Mouse (Mus musculus): ENCODE data around the gene Acot8.

Gene Acot8

DNA sequence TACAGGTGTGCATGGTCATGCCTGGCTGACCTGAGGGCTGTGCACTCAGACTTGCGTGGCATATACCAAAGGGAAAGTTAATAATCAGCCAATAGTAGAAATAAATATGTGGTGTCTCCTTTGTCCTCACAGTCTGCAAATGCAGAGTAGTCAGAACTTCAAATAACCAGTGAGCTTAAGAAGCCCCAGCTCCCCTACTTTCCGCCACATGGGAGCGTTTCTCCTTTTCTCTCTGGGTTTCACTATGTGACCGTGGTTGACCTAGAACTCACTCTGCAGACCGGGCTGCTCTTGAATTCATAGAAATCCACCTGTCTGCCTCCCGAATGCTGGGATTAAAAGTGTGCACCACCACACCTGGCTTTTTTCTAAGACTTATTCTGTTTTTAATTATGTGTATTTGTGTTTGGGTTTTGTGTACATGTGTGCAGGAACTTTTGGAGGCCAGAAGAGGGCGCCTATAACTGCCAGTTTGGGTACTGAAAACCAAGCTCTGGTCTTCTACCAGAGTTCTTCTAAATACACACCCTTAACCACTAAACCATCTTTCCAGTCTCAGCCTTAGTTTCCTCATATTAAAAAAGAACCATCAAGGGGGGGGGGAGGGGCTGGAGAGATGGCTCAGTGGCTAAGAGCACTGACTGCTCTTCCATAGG, 20.6 kb downstream of the Acot8 start:
- DNase-seq (ENCODE audit: low read depth, low spot score), result no peak

DNA sequence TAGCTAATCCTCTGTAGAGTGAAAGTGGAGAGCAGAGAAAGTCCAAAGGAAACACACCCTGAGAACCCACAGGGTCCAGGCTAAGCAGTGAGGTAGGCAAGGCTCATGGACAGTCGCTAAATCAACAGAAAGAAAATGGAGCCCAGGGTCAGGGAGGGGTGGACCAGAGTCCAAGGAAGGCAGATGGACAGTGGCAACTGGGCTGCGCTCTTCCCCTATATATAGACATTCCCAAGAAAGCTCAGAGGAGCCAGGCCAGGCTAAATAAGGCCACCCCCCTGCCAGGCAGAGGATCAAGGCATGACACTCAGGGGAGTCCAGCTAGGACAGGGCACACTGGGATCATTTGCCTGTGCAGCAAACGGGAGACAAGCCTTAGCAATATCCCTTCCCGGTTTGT, 22.8 kb downstream of the Acot8 start:
- no peak for DNase-seq (ENCODE audit: low read depth, low spot score)

DNA sequence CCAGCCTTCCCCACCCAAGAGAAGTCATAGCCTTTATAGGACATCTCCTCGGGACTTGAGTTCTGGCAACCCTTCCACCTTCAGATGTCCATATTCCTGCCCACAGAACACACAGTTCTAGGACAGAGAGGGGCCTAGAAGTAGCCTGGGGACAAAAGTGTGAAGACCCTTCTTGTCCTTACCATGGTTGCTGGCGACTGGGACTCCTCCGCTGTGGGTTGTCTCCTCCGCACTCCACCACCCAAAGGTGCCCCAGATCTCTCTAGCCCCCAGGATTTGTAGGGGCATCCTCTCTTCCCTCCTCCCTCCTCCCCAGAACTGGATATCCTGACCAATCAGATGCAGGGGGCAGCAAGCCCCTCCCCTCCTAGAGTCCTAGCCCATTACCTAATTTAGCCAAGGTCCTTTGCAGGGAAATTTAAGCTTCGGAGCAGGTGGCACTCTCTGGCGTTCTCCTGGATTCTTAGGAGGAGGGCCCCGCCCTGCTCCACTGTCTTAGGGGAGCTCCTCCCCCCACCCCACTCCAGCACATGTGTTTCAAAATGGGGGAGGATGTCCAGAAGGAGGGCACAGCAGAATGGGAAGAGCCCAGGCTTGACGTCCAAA, 25.1 kb downstream of the Acot8 start, which contains the start of gene Tnnc2:
Gene Tnnc2, minus strand, starts transcription at position 487 of the 606 bp plus-strand sequence.
- no peak for DNase-seq (ENCODE audit: low read depth, low spot score)

DNA sequence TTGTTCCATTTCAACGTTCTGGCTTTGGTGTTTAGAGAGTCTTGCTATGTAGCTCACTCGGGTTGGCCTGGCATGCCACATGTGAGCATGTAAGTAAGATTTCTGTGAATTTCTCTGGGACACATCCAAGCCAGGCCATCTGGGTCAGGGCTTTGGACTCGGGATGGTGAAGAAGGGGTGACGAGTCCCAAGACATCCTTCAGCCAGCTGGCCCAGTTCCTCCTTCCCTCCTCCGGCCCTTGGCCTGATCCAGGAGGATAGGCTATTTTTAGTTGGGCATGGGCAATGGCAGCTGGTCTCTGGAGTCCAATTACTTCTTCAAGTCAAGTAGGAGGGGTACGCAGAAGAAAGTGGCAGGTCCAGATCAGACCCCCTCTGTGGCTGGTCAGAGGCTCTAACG, 25.9 kb downstream of the Acot8 start:
- DNase-seq (ENCODE audit: low read depth, low spot score), result no peak

DNA sequence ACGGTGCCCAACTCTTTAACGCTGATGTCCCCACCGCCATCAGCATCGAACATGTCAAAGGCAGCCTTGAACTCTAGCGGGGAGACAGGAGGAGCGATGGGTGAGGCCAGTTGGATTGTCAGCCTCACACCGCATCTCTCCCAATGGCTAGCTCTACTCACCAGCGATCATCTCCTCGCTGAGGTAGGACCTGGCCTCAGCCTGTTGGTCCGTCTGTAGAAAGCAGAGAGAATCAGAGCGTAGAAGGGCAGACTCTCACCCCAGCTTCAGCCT, 26.7 kb downstream of the Acot8 start:
- DNase-seq (ENCODE audit: low read depth, low spot score), result no peak

DNA sequence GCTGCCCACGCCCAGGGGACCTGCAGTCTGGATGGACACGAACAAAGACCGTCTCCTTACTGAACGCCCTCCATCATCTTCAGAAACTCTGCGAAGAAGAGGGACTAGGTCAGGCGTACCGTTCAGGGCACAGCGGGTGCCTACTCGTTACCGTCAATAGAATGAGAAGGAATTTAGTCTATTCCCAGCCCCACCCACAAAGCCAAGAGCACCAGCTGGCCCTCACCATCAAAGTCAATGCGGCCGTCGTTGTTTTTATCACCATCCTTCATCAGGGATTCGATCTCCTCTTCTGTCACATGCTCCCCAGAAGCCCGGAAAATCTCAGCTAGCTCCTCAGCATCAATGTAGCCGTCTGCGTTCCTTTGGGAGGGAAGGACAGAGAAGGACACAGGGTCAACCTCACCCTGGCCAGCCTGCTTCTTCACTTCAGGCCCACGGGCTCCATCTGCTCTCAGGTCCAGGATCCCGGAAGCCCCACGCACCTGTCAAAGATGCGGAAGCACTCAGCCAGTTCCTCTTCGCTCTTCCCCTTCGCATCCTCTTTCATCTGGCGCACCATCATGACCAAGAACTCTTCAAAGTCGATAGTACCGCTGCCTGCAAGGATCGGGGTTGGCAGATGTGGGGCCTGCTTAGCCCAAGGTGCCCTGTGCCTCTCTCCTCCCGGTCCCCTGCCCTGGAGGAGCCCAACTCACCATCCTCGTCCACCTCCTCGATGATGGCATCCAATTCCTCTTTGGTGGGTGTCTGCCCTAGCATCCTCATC, 27.3 kb downstream of the Acot8 start:
- DNase-seq (ENCODE audit: low read depth, low spot score), result no peak

DNA sequence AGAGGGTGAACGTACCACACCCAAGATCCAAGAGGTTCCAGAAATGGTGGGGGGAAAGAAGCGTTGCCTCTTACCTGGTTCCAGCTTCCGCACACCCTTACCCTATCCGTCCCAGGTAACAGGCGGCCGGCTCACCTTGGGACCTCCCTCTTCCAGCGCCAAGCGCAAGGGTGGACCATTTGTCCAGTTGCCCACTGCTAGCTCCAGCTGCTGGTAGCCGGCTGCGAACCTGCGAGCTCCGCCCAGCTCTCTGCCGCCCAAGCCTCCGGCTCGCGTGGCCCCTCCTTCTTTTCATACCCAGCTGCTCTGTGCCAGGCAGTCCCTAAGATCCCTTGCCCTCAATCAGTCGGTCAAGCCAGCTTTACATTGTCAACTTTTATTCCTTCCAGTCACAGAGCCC, 27.9 kb downstream of the Acot8 start:
- DNase-seq (ENCODE audit: low read depth, low spot score), result no peak

DNA sequence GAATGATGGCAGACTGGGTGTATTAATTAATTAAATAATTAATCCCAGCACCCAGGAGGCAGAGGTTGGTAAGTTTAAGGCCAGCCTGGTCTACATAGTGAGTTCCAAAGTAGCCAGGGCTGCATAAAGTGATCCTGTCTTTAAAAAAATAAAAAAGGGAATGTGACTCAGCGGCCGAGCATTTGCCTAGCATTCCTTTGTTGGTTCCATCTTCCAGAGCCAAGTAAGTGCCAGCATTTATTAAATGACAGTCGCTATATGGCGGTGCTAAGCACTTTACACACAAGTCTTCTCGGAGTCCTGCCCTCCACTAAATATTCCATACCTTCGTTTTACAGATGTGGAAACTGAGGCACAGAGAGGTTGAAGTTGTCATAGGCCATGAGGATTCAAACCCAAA, 28.6 kb downstream of the Acot8 start:
- DNase-seq (ENCODE audit: low read depth, low spot score), result no peak

DNA sequence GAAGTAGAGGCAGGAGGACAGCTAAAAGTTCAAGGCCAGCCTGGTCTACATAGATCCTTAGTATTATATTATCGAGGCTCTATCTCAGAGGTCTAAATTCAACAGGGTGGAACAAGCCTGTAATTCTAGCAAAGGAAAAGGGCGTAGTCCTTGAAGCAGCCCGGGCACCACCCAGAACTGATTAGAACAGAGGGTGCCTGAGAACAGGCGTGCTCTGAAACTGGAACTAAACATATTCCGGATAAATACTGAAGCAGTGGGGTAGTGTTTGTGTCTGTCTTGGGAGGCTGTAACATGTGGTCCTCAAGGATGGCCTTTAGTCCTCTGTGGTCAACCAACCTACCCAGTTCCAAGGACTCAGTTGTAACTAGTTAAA, 30.7 kb downstream of the Acot8 start:
- DNase-seq (ENCODE audit: low read depth, low spot score), result no peak

DNA sequence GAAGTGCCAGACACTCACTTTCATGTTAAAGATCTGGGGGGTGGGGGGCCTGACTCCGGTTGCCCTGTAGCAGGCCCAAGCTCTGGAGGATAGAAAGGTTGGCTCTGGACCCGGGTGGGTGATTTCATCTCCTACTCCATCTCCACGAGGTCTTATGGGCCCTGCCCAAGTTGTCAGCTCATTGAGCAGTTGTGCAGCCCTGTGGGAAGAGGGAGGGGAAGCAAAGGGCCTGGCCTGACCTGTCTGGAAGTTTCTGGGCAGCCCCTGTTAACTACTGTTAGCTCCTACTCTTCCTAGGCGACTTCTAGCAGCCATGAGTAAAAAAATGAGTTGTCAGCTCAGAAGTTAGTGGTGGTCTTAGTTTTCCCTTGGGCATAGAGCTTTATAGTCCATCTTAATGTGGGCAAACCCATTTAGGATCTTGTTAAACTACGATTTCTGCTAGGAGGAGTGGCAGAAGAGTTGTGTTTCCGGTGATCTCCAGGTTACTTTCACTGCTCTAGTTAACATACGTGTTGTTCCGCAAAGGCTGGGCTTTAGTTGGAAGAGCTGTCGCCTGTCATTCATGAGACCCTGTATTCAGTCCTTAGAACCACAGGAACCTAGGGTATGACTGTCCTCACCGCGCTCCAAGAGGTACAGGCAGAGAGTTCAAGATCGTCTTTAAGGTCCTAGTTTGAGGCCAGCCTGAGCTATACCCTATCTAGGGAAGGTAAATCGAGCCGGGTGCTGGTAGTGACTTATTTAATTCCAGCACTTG, 31.3 kb downstream of the Acot8 start:
- no peak for DNase-seq (ENCODE audit: low read depth, low spot score)

DNA sequence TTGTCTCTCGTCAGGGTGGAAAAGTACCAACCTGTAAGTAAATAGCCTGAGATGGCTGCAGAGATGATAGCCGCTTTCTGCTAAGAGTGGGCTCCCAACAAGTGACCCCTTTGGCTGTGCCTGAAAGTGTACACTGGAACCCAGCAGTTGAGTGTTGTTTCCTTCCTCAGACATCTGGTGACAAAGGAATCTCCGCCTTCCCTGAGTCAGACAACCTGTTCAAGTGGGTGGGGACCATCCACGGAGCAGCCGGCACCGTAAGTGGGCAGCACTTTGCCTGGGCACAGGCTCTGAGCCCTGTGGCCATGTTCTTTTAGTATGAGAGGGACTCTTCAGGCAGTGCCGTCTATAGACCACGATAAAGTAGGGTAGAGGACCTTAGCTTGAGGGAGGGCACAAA, 33.6 kb downstream of the Acot8 start:
- no peak for DNase-seq (ENCODE audit: low read depth, low spot score)

DNA sequence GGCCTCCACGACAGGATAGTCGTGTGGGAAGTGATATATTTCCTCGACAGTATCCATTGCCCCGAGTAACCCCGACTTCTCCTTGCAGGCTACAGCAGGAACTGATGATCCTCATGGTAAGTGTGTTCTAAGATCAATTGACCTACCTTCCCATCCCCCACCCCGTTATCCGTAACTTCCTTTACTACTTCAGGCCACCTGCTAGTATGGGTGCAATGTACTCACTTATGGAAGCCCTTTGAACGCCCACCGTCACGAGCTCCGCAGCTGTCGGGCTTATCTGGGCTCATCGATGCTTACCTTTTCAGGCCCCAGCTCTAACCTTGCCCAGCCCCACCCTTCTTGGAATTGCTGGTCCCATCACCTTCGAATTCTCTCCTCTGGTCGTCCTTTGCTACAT, 34.4 kb downstream of the Acot8 start:
- DNase-seq (ENCODE audit: low read depth, low spot score), result no peak

DNA sequence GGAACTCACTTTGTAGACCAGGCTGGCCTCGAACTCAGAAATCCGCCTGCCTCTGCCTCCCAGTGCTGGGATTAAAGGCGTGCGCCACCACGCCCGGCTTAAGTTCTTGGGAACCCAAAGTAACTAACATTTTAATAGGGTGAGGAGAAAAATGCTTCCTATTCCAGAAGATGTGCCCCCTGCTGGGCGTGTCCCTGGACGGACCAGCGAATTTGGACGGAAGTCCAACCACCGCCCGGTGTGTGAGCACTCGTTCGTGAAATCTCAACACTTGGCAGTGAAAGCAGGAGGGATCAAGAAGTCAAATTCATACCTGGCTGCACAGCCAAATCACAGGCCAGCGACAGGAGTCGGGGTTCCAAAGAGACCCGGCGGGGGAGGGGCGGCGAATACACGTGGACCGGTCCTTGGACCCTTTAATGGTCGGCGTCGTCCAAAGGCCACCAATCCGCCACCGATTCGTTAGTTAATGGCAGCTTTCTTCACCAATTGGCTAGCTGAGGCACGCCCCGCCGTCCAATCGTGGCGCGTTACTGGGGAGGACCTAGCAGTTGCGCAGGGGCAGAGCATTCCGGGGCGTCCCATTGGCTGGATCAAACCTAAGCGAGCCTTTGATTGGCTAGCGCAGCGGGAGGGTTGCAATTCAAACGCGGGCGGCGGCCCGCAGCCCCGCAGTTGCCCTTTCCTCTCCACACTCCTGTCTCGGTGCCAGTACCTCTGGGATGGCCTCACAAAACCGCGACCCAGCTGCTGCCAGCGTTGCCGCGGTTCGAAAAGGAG, 35.2 kb downstream of the Acot8 start, which contains the start of gene Ube2c:
Gene Ube2c, plus strand, starts transcription at position 641 of the 780 bp plus-strand sequence.
- peak; percentile 96 for DNase-seq (ENCODE audit: low read depth, low spot score)

DNA sequence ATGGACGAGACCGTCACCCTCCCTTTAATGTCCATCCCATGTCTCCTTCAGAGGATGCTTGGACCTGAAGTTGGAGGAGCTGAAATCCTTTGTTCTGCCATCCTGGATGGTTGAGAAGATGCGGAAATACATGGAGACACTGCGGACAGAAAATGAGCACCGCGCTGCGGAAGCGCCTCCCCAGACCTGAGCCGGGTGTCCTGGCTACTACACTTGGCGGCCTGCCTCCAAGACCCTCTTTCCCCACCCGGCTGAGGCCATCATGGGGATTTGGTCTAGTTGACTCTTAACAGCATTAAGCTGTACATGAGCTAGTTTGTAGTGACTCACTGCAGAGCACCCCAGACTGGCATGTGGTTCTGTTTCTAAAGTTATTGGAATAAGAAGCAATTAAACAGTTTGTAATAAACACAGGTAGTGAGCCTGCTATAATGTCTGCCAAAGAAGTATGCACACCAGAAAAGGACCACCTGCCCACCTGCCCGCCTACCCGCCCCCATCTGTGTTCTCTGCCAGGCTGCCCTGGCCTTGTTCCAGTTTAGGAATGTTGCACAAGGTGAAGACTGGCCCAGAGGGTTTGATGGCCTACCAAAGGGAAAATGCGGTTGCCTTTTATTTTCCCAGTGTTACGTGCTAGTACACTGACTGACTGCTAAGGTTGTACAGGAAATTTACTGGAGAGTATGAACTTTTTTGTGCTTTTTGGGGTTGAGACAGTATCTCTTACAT, 36.7 kb downstream of the Acot8 start:
- no peak for DNase-seq (ENCODE audit: low read depth, low spot score)

DNA sequence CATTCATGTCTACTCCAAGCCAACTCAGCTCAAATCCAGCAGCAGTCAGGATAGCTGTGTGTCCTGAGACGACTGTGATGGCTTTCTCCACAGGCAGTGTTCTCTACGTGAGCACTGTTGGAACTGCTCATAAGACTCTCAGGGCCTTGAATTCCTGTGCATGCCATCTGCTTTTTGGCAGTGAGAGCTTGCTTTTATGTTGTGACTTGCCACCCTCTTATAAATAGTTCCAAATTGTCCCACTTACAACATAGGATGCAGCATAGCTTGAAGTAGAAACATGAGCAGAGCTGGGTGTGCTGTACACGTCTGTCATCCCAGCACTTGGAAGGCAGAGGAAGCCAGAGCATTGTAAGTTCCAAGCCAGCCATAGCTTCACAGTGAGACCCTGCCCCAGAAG, 38.8 kb downstream of the Acot8 start:
- no peak for DNase-seq (ENCODE audit: low read depth, low spot score)

DNA sequence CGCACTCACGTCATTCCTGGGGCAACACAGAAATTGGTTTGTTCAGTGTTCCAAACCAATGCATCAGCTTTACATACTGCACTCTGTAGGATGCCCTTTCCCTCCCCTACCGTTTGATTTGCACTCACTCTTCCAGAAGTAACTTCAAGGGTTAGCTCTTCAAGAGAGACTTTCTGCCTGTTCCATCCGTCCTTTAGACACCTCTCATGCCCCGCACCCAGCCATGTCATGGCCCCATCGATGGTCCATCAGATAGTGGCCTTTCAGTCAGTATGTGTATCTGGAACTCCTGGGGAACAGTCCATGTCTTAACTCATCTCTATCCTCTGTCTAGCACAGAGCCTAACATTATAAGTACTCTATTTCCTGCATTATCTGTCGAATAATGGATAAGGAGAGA, 42.1 kb downstream of the Acot8 start:
- no peak for DNase-seq (ENCODE audit: low read depth, low spot score)

DNA sequence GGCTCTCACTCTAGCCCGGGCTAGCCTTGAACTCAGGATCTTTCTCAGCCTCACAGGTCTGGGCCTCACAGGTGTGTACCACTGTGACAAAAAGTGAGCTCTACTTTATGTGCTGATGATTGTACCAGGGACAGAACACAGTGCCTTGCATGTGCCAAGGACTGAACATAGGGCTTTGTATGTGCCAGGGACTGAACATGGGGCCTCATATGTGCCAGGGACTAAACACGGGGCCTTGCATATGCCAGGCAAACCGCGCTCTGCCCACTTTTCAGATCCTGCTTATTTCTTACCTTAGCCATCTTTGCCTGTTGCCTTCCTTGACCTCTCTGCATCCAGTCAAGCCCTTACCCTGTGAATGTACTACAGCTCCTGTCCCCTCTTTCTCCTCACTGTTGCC, 42.7 kb downstream of the Acot8 start:
- no peak for DNase-seq (ENCODE audit: low read depth, low spot score)

DNA sequence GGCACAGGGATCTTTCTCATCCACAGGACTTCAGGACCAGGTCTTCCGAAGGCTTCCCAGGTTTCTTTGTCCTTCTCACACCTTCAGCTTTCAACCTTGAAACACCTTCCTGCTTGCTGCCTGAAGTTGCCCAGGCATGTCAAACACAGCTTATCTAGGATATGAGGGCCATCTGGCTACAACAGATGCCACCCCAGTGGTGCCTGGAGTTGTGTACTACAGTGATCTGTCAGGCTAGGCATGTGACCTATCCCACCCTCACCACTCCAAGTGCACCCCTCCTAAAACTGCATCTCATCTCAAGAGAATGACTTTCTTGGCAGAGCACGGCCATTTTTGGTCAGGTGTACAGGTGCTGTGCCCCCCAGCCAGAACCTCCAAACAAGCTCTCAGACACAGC, 43.2 kb downstream of the Acot8 start:
- no peak for DNase-seq (ENCODE audit: low read depth, low spot score)

DNA sequence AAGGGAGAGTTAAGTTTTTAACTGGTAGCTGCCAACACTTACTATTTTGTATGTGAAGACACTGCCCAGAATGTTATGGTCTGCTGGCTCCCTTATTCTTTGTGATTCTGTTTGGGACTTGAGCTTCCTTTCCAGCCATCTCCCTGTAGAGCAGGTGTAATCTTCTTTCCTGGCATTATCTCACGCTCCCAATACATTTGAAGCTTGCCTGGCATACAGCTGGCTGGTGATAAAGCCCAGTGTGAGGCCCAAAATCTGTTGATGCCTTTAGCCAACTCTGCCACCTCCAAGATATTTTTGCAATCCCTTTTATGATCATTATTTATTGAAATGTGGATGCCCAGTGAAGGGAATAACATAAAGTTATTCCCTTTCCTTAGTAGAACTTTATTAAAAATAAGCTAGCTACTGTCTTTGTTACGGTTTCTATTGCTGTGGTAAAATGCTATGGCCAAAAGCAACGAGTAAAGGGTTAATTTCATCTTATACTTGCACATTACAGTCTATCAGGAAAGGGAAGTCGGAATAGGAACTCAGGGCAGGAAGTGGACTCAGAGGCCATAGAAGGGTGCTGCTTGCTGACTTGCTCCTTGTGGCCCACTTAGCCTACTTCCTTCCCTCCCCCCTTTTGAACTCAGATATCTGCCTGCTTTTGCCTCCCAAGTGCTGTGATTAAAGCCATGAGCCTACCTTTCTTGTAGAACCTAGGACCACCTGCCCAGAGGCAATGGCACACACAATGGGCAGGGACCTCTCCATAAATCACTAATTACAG, 44.4 kb downstream of the Acot8 start:
- DNase-seq (ENCODE audit: low read depth, low spot score), result no peak

DNA sequence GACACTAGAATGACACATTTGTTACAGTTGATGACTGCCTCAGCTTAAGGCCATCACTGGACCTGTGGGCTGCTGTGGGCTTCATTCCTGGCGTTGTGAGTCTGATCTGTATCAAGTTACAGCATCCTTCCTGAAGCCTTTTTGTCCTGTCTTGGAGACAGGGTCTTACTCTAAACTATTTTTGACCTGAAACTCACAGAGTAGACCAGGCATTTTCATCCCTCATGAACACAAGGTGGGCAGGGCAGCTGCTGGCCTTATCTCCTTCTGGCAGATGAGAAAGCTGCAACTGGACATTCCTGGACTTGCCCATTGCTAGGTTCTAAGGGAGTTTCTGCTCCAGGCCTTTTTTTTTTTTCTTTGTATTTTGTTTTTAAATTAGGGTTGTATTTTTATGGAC, 46.0 kb downstream of the Acot8 start:
- DNase-seq (ENCODE audit: low read depth, low spot score), result no peak

Measured in retina, postnatal 7 days (tissue).